Mouse (Mus musculus): ENCODE data around the gene Sh3kbp1.

Gene Sh3kbp1

GRCm38 (mm10) chrX:159744620-159745019, 117.5 kb downstream of the Sh3kbp1 start:
- DNase-seq: no peak

GRCm38 (mm10) chrX:159751834-159752233, 124.8 kb downstream of the Sh3kbp1 start:
- DNase-seq: peak; percentile 32 to 48

GRCm38 (mm10) chrX:159756261-159756660, 129.2 kb downstream of the Sh3kbp1 start:
- no peak for DNase-seq

- DNase-seq: no peak
Measured at GRCm38 (mm10) chrX:159756901-159757821, 130.1 kb downstream of the Sh3kbp1 start.

GRCm38 (mm10) chrX:159757854-159758540, 130.9 kb downstream of the Sh3kbp1 start:
- no peak for DNase-seq

- DNase-seq: no peak
Measured at GRCm38 (mm10) chrX:159763801-159764200, 136.7 kb downstream of the Sh3kbp1 start.

- no peak for DNase-seq
Measured at GRCm38 (mm10) chrX:159765850-159766249, 138.8 kb downstream of the Sh3kbp1 start.

- no peak for DNase-seq
Measured at GRCm38 (mm10) chrX:159769005-159769404, 141.9 kb downstream of the Sh3kbp1 start.

- no peak for DNase-seq
Measured at GRCm38 (mm10) chrX:159769773-159770172, 142.7 kb downstream of the Sh3kbp1 start.

- no peak for DNase-seq
Measured at GRCm38 (mm10) chrX:159772137-159772536, 145.1 kb downstream of the Sh3kbp1 start.

GRCm38 (mm10) chrX:159775042-159775441, 148.0 kb downstream of the Sh3kbp1 start:
- DNase-seq: no peak

GRCm38 (mm10) chrX:159778787-159779186, 151.7 kb downstream of the Sh3kbp1 start:
- no peak for DNase-seq

GRCm38 (mm10) chrX:159790516-159790915, 163.4 kb downstream of the Sh3kbp1 start:
- DNase-seq: no peak

GRCm38 (mm10) chrX:159795603-159796002, 168.5 kb downstream of the Sh3kbp1 start:
- no peak for DNase-seq

- DNase-seq: no peak
Measured at GRCm38 (mm10) chrX:159804371-159804770, 177.3 kb downstream of the Sh3kbp1 start.

- DNase-seq: no peak
Measured at GRCm38 (mm10) chrX:159809510-159809909, 182.4 kb downstream of the Sh3kbp1 start.

GRCm38 (mm10) chrX:159810469-159810868, 183.4 kb downstream of the Sh3kbp1 start:
- DNase-seq: no peak

- no peak for DNase-seq
Measured at GRCm38 (mm10) chrX:159817508-159817907, 190.4 kb downstream of the Sh3kbp1 start.

GRCm38 (mm10) chrX:159828135-159828534, 201.1 kb downstream of the Sh3kbp1 start:
- peak in 1 of 2 experiments; percentile 29 for DNase-seq

GRCm38 (mm10) chrX:159829192-159829852, 202.2 kb downstream of the Sh3kbp1 start:
- DNase-seq: peak; percentile 35 to 50

GRCm38 (mm10) chrX:159831176-159831575, 204.1 kb downstream of the Sh3kbp1 start:
- no peak for DNase-seq

GRCm38 (mm10) chrX:159835239-159835638, 208.2 kb downstream of the Sh3kbp1 start:
- no peak for DNase-seq

GRCm38 (mm10) chrX:159837379-159837778, 210.3 kb downstream of the Sh3kbp1 start:
- DNase-seq: peak; percentile 89 to 93
